Mouse (Mus musculus) neural tube, embryonic 11.5 days (tissue): ENCODE measurements at regions not wholly inside any gene's neighbourhood (a gene's known extent, or its start where the extent isn't known, plus 50 kb on each side); places are given as distances from the start of the nearest gene placed in this dataset.

Experiments used
- ATAC-seq: fragments of 200-750 bp; cut with Nextera tagmentation; 2 replicates; pipeline ENCODE4 v1.8.0; 2017; ENCODE audit warnings: moderate number of reproducible peaks, mild to moderate bottlenecking, moderate TSS enrichment, moderate library complexity; ENCODE audit not compliant: insufficient read depth, low FRiP score, low TSS enrichment
- DNase-seq: peaks from one replicate; pipeline ENCODE4 v3.0.0-alpha.2; 2015; ENCODE audit warnings: low spot score
- H3K27ac ChIP-seq: fragments of 300-500 bp; sonication (generic); 2 replicates; pipeline ENCODE4 v1.5.1; 2014; ENCODE audit warnings: low read depth, mild to moderate bottlenecking, low read length
- H3K27me3 ChIP-seq: fragments of 300-500 bp; sonication (generic); 2 replicates; pipeline ENCODE4 v1.6.1; 2014; ENCODE audit warnings: mild to moderate bottlenecking, low read length, mixed read lengths; ENCODE audit not compliant: control insufficient read depth, insufficient read depth
- H3K36me3 ChIP-seq: fragments of 300-500 bp; sonication (generic); 2 replicates; pipeline ENCODE4 v1.6.1; 2014; ENCODE audit warnings: mild to moderate bottlenecking, low read length, moderate library complexity, mixed read lengths; ENCODE audit not compliant: control insufficient read depth, insufficient read depth
- H3K4me1 ChIP-seq: fragments of 300-500 bp; sonication (generic); 2 replicates; pipeline ENCODE4 v1.6.1; 2014; ENCODE audit warnings: low read length, mixed read lengths; ENCODE audit not compliant: control insufficient read depth, insufficient read depth
- H3K4me2 ChIP-seq: fragments of 300-500 bp; sonication (generic); 2 replicates; pipeline ENCODE4 v1.6.1; 2014; ENCODE audit warnings: low read depth, mild to moderate bottlenecking, moderate library complexity
- H3K4me3 ChIP-seq: fragments of 300-500 bp; sonication (generic); 2 replicates; pipeline ENCODE4 v1.5.1; 2014; ENCODE audit warnings: low read depth, low read length
- H3K9ac ChIP-seq: fragments of 300-500 bp; sonication (generic); 2 replicates; pipeline ENCODE4 v1.6.1; 2014; ENCODE audit warnings: mild to moderate bottlenecking, low read length
- H3K9me3 ChIP-seq: fragments of 300-500 bp; sonication (generic); 2 replicates; pipeline ENCODE4 v1.6.1; 2016; ENCODE audit warnings: low read length; ENCODE audit not compliant: control insufficient read depth
- WGBS: fragments of 180-500 bp; shearing (Covaris S2); extraction: QIAGEN DNeasy Blood & Tissue Kit; methylation state at CpG from one replicate; pipeline ENCODE4 v1.1.7; 2014; 5-methylcytosine and 5-hydroxymethylcytosine counted together

- no peaks in the 10 kb centered on the region for H3K27me3 ChIP-seq
- no peak overlapping the region for H3K4me3 ChIP-seq
- H3K4me1 ChIP-seq: 0 out of 2 replicates have a peak, but pooled peaks cover 4% of the 10 kb centered on the region
- H3K36me3 ChIP-seq: no peaks in the 10 kb centered on the region
- H3K9ac ChIP-seq: no peak overlapping the region
- no peaks in the 10 kb centered on the region for H3K9me3 ChIP-seq
- no peak overlapping the region for H3K27ac ChIP-seq
- H3K4me2 ChIP-seq: no peak overlapping the region
- 41% methylated on average over 7 of the region's 7 CpGs for WGBS
- ATAC-seq (no peak), DNase-seq (no peak)
These were observed 147.9 kb downstream of the Mex3b start for GRCm38 (mm10) chr7:83014725-83015690.

- no peak overlapping the region for H3K27ac ChIP-seq
- H3K9me3 ChIP-seq: no peaks in the 10 kb centered on the region
- WGBS: 37% methylated on average over 4 of the region's 4 CpGs
- no peaks in the 10 kb centered on the region for H3K27me3 ChIP-seq
- DNase-seq (no peak), ATAC-seq (no peak)
- 0 out of 2 replicates have a peak, but pooled peaks cover 4% of the 10 kb centered on the region for H3K4me1 ChIP-seq
- no peak overlapping the region for H3K9ac ChIP-seq
- H3K4me3 ChIP-seq: no peak overlapping the region
- no peak overlapping the region for H3K4me2 ChIP-seq
- H3K36me3 ChIP-seq: no peaks in the 10 kb centered on the region
These were observed 148.6 kb downstream of the Mex3b start for GRCm38 (mm10) chr7:83015756-83016155.

- Histone ChIP-seq H3K27me3 (no peaks in the 10 kb centered on the region), H3K36me3 (no peaks in the 10 kb centered on the region), H3K4me2 (no peak overlapping the region), H3K9me3 (no peaks in the 10 kb centered on the region), H3K9ac (no peak overlapping the region), H3K4me3 (no peak overlapping the region), H3K4me1 (0 out of 2 replicates have a peak, but pooled peaks cover 4% of the 10 kb centered on the region), H3K27ac (no peak overlapping the region)
- DNase-seq (no peak), ATAC-seq (no peak)
- 72% methylated on average over 4 of the region's 4 CpGs for WGBS
These were observed 149.4 kb downstream of the Mex3b start for GRCm38 (mm10) chr7:83016566-83016965.

- DNase-seq: no peak
- ATAC-seq: no peak
- Histone ChIP-seq H3K27ac (no peak overlapping the region), H3K4me1 (no peaks in the 10 kb centered on the region), H3K9ac (no peak overlapping the region), H3K27me3 (no peaks in the 10 kb centered on the region), H3K4me3 (no peak overlapping the region), H3K4me2 (no peak overlapping the region), H3K9me3 (no peaks in the 10 kb centered on the region), H3K36me3 (no peaks in the 10 kb centered on the region)
- 92% methylated on average over 2 of the region's 2 CpGs for WGBS
These were observed 153.5 kb downstream of the Mex3b start for GRCm38 (mm10) chr7:83020584-83020983.

- H3K36me3 ChIP-seq: no peaks in the 10 kb centered on the region
- WGBS: 93% methylated on average over 1 of the region's 1 CpGs
- no peak for DNase-seq
- no peaks in the 10 kb centered on the region for H3K9me3 ChIP-seq
- no peaks in the 10 kb centered on the region for H3K27me3 ChIP-seq
- H3K4me2 ChIP-seq: no peak overlapping the region
- no peak overlapping the region for H3K9ac ChIP-seq
- ATAC-seq: no peak
- no peaks in the 10 kb centered on the region for H3K4me1 ChIP-seq
- H3K27ac ChIP-seq: no peak overlapping the region
- no peak overlapping the region for H3K4me3 ChIP-seq
These were observed 156.9 kb downstream of the Mex3b start for GRCm38 (mm10) chr7:83023990-83024389.

- H3K4me3 ChIP-seq: no peak overlapping the region
- H3K27me3 ChIP-seq: no peaks in the 10 kb centered on the region
- 69% methylated on average over 2 of the region's 2 CpGs for WGBS
- H3K9ac ChIP-seq: no peak overlapping the region
- H3K9me3 ChIP-seq: no peaks in the 10 kb centered on the region
- no peak overlapping the region for H3K4me2 ChIP-seq
- no peaks in the 10 kb centered on the region for H3K36me3 ChIP-seq
- H3K4me1 ChIP-seq: no peaks in the 10 kb centered on the region
- no peak overlapping the region for H3K27ac ChIP-seq
- DNase-seq: no peak
- no peak for ATAC-seq
These were observed 164.0 kb downstream of the Mex3b start for GRCm38 (mm10) chr7:83031101-83031500.

- Histone ChIP-seq H3K27ac (no peak overlapping the region), H3K4me2 (no peak overlapping the region), H3K9me3 (no peaks in the 10 kb centered on the region), H3K9ac (no peak overlapping the region), H3K4me3 (no peak overlapping the region), H3K4me1 (peaks cover 3% of the 10 kb centered on the region; the same call in 1 of the 2 replicates), H3K27me3 (no peaks in the 10 kb centered on the region), H3K36me3 (no peaks in the 10 kb centered on the region)
- 84% methylated on average over 1 of the region's 1 CpGs for whole genome bisulfite sequencing
- DNase-seq (peak; percentile 40), ATAC-seq (no peak)
These were observed 164.9 kb downstream of the Mex3b start for GRCm38 (mm10) chr7:83032025-83032424.

GRCm38 (mm10) chr7:83032924-83033323 is 165.8 kb downstream of the Mex3b start:
- peaks cover 6% of the 10 kb centered on the region; the same call in 1 of the 2 replicates for H3K4me1 ChIP-seq
- no peak overlapping the region for H3K27ac ChIP-seq
- DNase-seq (no peak), ATAC-seq (no peak)
- no peak overlapping the region for H3K4me3 ChIP-seq
- H3K4me2 ChIP-seq: no peak overlapping the region
- no peaks in the 10 kb centered on the region for H3K9me3 ChIP-seq
- WGBS: 97% methylated on average over 2 of the region's 2 CpGs
- H3K27me3 ChIP-seq: no peaks in the 10 kb centered on the region
- H3K9ac ChIP-seq: no peak overlapping the region
- H3K36me3 ChIP-seq: no peaks in the 10 kb centered on the region

- no peaks in the 10 kb centered on the region for H3K36me3 ChIP-seq
- no peak for ATAC-seq
- H3K4me2 ChIP-seq: no peak overlapping the region
- DNase-seq: no peak
- peaks cover 6% of the 10 kb centered on the region; the same call in 1 of the 2 replicates for H3K4me1 ChIP-seq
- no peak overlapping the region for H3K9ac ChIP-seq
- WGBS: 81% methylated on average over 3 of the region's 3 CpGs
- H3K27me3 ChIP-seq: no peaks in the 10 kb centered on the region
- H3K27ac ChIP-seq: no peak overlapping the region
- H3K9me3 ChIP-seq: no peaks in the 10 kb centered on the region
- no peak overlapping the region for H3K4me3 ChIP-seq
These were observed 168.1 kb downstream of the Mex3b start for GRCm38 (mm10) chr7:83035190-83035589.
